Mouse (Mus musculus): ENCODE measurements around the gene Daam2. TPM values are rescaled to one million over a fixed set of nuclear protein-coding genes. Genes with fewer than 3 reads are reported as not detected.

Gene Daam2
- polyA plus RNA-seq, 1 experiment from 2014 or later: 1.2 TPM

- no peaks in the 10 kb centered on the region for H3K9me3 ChIP-seq (replicated peaks)
- H3K4me2 ChIP-seq: peak within 1 kb of the TSS; percentile 92
- peak within 1 kb of the TSS; percentile 71 for H3K4me3 ChIP-seq
- H3K27me3 ChIP-seq: no peaks in the 10 kb centered on the region
- H3K9ac ChIP-seq: peak within 1 kb of the TSS; percentile 85
- H3K27ac ChIP-seq: no peak within 1 kb of the TSS; the same call in 1 of the 2 replicates
- H3K4me1 ChIP-seq: peaks cover 25% of the 10 kb centered on the region
- ATAC-seq: peak; percentile 100
- under 1% methylated on average over 28 of the region's 28 CpGs for WGBS
- no peaks in the 10 kb centered on the region for H3K36me3 ChIP-seq (ENCODE audit: poor library complexity, severe bottlenecking)
Observed at GRCm38 (mm10) chr17:49428239-49428688, 135.9 kb downstream of the Daam2 start, which contains the start of gene Mocs1. Mocs1 (plus strand) TSS chr17:49428362.

GRCm38 (mm10) chr17:49427631-49428238 is 136.4 kb downstream of the Daam2 start:
- Histone ChIP-seq H3K36me3 (ENCODE audit: poor library complexity, severe bottlenecking) (no peaks in the 10 kb centered on the region), H3K4me3 (peak overlapping the region; percentile 71), H3K9me3 (replicated peaks) (no peaks in the 10 kb centered on the region), H3K27me3 (no peaks in the 10 kb centered on the region), H3K4me2 (peak overlapping the region; percentile 92), H3K9ac (no peak overlapping the region), H3K27ac (no peak overlapping the region), H3K4me1 (peaks cover 25% of the 10 kb centered on the region)
- 17% methylated on average over 9 of the region's 9 CpGs for WGBS
- ATAC-seq: peak; percentile 28; the same call in 1 of the 2 replicates

DNA sequence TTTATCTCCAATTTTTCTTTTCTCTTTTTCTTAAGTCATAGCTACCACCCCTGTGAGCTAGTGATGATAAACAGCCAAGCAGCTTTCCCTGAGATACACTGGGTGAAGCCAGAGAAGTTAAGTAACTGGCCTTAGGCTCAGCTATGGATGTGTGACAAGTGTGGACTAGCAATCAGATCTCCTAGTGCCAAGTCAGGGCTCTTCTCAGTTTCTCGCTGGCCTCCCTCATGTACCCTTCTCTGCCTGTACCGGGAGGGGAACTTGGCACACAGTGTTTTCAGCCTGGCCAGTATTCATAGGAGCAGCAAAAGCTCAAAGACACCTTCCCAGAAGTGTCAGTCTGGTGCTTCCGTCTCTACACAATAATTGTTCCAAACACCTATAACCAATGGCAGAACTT is 140.3 kb downstream of the Daam2 start:
- Histone ChIP-seq H3K4me1 (peaks cover 5% of the 10 kb centered on the region), H3K27ac (no peak overlapping the region), H3K36me3 (ENCODE audit: poor library complexity, severe bottlenecking) (no peaks in the 10 kb centered on the region), H3K9me3 (replicated peaks) (no peaks in the 10 kb centered on the region), H3K4me3 (no peak overlapping the region), H3K9ac (no peak overlapping the region), H3K4me2 (no peak overlapping the region), H3K27me3 (no peaks in the 10 kb centered on the region)
- 87% methylated on average over 3 of the region's 3 CpGs for WGBS
- ATAC-seq: no peak

GRCm38 (mm10) chr17:49423067-49423325 is 141.1 kb downstream of the Daam2 start:
- no peak overlapping the region for H3K9ac ChIP-seq
- H3K4me1 ChIP-seq: no peaks in the 10 kb centered on the region
- no peaks in the 10 kb centered on the region for H3K36me3 ChIP-seq (ENCODE audit: poor library complexity, severe bottlenecking)
- H3K4me2 ChIP-seq: no peak overlapping the region
- WGBS: 90% methylated on average over 2 of the region's 2 CpGs
- no peak overlapping the region for H3K27ac ChIP-seq
- H3K9me3 ChIP-seq (replicated peaks): no peaks in the 10 kb centered on the region
- H3K4me3 ChIP-seq: no peak overlapping the region
- ATAC-seq: no peak
- no peaks in the 10 kb centered on the region for H3K27me3 ChIP-seq

DNA sequence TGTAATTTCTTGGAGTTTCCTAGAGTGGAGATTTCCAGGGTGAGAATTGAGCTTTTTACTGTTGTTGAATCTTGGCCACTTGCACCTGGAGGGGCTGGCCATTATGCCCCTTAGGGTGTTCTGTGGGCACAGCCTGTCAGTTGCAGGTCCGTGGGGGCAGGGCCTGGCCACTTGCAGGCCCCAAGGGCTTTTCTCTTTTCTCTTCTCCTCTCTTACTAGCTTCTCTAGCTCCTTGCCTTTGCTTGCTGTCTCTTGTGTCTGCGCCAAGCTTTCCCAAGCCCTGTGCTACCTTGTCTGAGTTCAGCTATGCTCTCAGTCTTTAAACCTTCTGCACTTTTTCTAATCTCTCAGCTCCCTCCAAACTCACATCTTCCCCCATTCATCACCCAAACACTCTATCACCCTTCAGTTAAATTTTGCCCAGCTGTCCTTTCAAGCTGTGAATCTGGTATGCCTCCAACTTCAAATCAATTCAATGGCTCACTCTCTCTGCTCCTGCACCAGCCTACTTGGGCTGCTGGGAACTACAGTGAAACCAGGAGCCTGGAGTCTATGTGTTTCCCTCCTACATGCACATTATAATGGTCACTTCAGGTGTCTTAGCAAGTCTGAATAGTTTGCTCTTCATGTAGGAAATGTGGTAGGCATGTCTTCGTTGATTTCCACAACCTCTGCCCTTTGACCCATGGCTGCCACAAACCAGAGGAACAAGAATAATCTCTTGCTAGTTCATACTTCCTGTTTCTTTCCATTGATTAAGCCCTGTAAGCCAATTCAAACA is 141.7 kb downstream of the Daam2 start:
- Histone ChIP-seq H3K4me2 (no peak overlapping the region), H3K27me3 (no peaks in the 10 kb centered on the region), H3K4me3 (no peak overlapping the region), H3K9ac (no peak overlapping the region), H3K4me1 (no peaks in the 10 kb centered on the region), H3K9me3 (replicated peaks) (no peaks in the 10 kb centered on the region), H3K36me3 (ENCODE audit: poor library complexity, severe bottlenecking) (no peaks in the 10 kb centered on the region), H3K27ac (no peak overlapping the region)
- 87% methylated on average over 3 of the region's 3 CpGs for WGBS
- ATAC-seq: no peak

DNA sequence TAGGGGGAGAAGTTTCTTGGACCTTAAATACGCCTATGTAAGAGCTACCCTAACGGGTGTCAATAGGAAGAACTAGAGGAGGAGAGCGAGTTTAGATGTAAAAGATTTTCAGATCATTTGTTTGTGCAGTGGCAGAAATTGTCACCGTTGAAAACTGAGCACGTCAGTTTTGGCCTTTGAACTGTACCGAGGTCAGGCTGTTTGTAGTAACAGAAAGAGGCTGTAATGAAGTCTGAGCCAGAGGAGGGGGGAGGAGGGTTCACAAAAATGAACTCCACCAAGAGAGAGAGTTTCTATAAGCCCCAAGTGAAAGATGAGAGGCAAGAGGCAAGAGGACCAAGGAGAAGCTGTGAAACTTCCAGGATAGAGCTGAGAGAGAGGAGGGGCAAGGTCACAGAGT is 144.3 kb downstream of the Daam2 start:
- H3K4me2 ChIP-seq: no peak overlapping the region
- no peaks in the 10 kb centered on the region for H3K27me3 ChIP-seq
- no peaks in the 10 kb centered on the region for H3K9me3 ChIP-seq (replicated peaks)
- H3K4me3 ChIP-seq: no peak overlapping the region
- ATAC-seq: no peak
- H3K9ac ChIP-seq: no peak overlapping the region
- WGBS: 77% methylated on average over 6 of the region's 6 CpGs
- H3K4me1 ChIP-seq: no peaks in the 10 kb centered on the region
- H3K27ac ChIP-seq: no peak overlapping the region
- no peaks in the 10 kb centered on the region for H3K36me3 ChIP-seq (ENCODE audit: poor library complexity, severe bottlenecking)

DNA sequence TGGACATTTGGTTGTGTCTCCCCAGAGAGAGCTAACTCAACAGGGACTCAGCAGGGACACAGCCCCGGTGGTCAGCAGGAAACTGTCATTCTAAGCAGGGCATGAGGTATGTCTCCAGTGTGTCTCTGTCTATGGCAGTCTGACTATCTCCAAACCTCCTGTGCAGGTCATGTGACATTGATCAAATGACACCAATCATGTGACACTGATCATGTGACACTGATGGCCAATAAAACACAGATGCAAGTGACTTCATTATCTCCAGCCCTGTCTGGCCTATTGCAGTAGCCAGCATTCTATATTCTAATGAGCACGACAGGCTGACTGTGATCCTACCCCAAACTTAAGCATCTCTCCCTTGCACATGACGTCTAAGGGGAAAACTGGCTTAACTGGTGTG is 147.9 kb downstream of the Daam2 start:
- no peak for ATAC-seq
- Histone ChIP-seq H3K27me3 (no peaks in the 10 kb centered on the region), H3K36me3 (ENCODE audit: poor library complexity, severe bottlenecking) (no peaks in the 10 kb centered on the region), H3K9ac (no peak overlapping the region), H3K4me2 (no peak overlapping the region), H3K4me1 (no peaks in the 10 kb centered on the region), H3K27ac (no peak overlapping the region), H3K9me3 (replicated peaks) (no peaks in the 10 kb centered on the region), H3K4me3 (no peak overlapping the region)
- WGBS: 73% methylated on average over 3 of the region's 3 CpGs

GRCm38 (mm10) chr17:49413554-49413953 is 150.6 kb downstream of the Daam2 start:
- H3K36me3 ChIP-seq (ENCODE audit: poor library complexity, severe bottlenecking): no peaks in the 10 kb centered on the region
- H3K9ac ChIP-seq: no peak overlapping the region
- no peaks in the 10 kb centered on the region for H3K27me3 ChIP-seq
- H3K27ac ChIP-seq: no peak overlapping the region
- H3K4me2 ChIP-seq: no peak overlapping the region
- ATAC-seq: no peak
- no peaks in the 10 kb centered on the region for H3K4me1 ChIP-seq
- WGBS: 49% methylated on average over 3 of the region's 3 CpGs
- H3K9me3 ChIP-seq (replicated peaks): no peaks in the 10 kb centered on the region
- no peak overlapping the region for H3K4me3 ChIP-seq

GRCm38 (mm10) chr17:49412974-49413373 is 151.2 kb downstream of the Daam2 start:
- H3K27ac ChIP-seq: no peak overlapping the region
- no peaks in the 10 kb centered on the region for H3K4me1 ChIP-seq
- H3K27me3 ChIP-seq: no peaks in the 10 kb centered on the region
- H3K4me3 ChIP-seq: no peak overlapping the region
- no peak overlapping the region for H3K4me2 ChIP-seq
- H3K36me3 ChIP-seq (ENCODE audit: poor library complexity, severe bottlenecking): no peaks in the 10 kb centered on the region
- no peak overlapping the region for H3K9ac ChIP-seq
- H3K9me3 ChIP-seq (replicated peaks): no peaks in the 10 kb centered on the region
- ATAC-seq: no peak
- 69% methylated on average over 5 of the region's 5 CpGs for WGBS

Other genes with a start within 250 kb of the Daam2 start
- gene Mocs1, start 136.0 kb downstream of the Daam2 start, polyA plus RNA-seq (2015; fragmentation: Nextera tagmentation; extraction: Ambion mirVana): 2.9 and 3.4 TPM in 2 replicates
- gene Kif6, start 50.8 kb upstream of the Daam2 start, polyA plus RNA-seq (2015; fragmentation: Nextera tagmentation; extraction: Ambion mirVana): 1.7 and 2.3 TPM in 2 replicates

Data from forebrain, embryonic 13.5 days (tissue).